Mouse (Mus musculus) adrenal gland, adult 8-10 months (tissue): ENCODE data around the gene Dhx38. TPM values are rescaled to one million over a fixed set of nuclear protein-coding genes. Genes with fewer than 3 reads are reported as not detected.
A peak's percentile ranks its signal among the peaks of the same experiment; 100 is the strongest.

Source experiments
- DNase-seq: peaks from one replicate; pipeline ENCODE4 v3.0.0; 2022
- total RNA-seq, 4 experiments: library from RNA; stranded (reverse); gene quantifications; 2 replicates each; pipeline ENCODE4 v1.2.4; 2022

Dhx38 gene
- total RNA-seq, 4 experiments from 2014 or later = 22.3 to 28.5 (median 25.2) TPM

DNA sequence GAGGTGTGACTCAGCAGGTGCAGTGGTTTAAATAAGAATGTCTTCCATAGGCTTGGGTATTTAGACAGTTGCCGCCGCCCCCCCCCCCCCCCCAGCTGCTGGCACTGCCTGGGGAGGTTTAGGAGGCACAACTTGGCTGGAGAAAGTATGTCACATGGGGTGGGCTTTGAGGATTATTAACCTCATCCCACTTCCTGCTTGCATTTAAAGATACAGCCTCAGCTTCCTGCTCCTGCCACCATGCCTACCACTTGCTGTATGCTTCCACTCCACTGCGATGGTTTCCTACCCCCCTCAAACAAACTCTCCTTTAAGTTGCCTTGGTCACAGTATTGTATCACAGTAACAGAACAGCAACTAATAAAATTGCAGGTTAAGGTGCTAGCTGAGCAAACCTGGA, 21.6 kb downstream of the Dhx38 start:
- no peak for DNase-seq

DNA sequence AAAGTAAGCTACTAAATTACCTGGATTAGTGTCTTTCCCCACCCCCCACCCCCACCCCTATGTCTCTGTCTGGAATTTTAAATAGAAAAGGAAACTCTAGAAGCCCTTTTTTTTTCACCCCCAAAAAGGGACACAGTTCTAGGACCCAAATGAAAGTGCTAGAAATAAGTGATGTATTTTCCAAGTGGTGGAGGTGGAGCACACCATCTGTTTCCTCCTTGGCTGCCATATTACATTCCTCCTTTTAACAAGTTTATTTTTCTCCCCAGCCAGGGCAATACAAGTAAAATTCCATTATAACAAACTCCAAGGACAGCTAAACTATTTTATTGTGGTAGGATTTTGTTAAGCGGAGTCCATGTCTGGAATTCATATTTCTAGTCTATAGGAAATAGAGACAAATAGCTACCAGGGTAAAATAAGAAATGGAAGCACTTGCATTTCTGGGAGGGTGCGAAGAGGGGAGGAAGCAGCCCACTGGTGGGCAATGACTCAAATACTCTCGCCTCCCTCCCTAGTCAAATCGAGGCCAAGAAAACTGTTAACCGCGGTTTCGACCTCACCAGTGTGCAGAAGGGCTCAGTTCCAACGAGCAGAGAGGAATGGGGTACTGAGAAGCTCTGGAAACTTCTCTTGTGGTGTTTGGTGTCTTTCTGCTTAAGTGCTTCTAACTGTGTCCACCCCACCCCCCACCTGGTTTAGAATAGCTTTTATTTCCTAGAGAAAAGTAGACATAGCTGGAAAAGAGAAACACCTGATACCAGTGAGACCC, 22.7 kb downstream of the Dhx38 start:
- DNase-seq = no peak

DNA sequence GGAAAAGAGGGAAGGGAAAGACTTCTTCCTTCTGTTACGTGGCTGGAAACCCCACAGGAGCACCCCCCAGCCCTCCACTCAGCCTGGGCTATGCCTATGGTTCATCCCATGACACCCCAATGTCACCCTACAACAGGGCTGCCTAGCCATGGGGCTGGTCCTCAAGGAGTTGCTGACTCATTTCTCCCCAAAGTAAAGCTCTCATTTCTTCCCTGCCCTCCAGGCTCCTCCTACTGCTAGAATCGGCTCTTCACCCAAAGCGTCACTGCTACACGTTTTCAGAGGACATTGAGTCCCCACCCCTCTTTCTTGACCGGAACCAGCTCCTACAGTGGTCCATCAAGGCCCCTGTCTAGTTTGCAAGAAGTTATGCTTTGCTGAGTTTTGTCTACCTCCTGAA, 23.5 kb downstream of the Dhx38 start:
- no peak for DNase-seq

DNA sequence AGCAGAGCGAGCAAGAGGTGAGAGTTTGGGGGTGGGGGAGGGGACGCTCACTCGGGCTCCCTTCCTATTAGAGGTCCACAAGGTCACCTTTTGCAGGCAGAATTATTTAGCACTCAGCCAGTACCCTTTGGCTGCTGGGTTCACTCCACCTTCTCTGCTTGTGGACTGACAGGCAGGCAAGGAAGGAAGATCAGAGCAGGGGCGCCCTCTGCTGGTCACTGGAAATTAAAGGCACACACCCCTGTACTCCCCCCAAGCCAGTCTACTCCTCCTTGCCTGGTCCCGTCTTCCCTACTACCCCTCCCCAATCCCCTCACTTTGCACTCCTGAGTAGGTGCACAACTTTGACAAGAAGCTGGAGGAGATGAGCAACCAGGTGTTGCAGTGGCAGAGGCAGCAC, 29.0 kb downstream of the Dhx38 start:
- peak; percentile 42 for DNase-seq

DNA sequence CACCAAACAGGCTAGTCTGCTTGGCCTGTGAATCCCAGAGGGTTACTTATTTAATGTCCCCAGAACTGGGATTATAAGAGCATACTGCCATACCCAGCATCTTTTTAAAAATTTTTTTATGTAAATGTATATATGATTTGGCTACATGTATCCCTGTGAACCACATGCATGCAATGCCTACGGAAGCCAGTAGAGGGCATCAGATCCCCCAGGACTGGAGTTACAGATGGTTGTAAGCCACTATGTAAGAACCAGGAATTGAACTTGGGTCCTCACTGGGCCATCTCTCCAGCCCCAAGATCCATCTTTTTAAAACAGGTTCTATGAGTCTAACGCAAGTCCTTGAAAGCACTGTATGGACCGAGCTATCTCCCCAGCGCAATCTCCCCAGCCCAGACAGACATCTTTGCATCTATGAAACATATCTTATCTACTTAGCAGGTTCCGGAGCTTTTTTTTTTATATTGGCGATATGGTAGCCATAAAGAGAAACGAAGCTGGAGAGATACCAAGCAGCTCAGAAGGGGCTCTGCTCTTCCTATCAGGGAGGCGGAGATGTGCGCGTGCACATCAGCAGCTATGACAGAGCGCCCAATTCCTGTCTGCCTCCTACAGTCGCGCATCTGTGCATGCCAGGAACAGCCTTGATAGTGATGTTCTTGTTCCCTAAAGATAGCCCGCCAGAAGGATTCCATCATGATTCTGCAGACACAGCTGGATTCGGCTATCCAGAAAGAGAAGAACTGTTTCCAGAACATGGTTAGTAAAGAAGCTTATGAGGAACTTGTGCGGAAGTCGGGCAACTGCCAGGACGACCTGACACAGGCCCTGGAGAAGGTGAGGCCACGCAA, 30.3 kb downstream of the Dhx38 start:
- DNase-seq = no peak

DNA sequence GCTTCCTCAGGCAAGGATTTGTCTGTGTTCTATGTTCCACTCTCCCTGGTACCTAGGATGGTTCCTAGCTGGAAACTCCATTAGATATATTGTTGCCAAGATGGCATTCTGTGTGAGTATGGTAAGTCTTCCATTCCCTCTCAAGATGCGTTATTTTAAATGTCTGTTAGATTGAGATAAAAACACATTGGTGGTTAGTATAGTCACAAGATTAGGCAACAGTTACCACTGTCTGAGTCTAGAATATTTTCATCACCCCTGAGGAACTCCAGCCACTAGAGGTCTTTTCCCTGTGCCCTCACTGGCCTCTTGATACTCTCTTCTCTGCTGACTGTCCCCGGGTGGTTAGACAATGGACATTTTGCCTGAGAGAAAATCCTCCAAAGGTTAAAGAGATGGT, 41.7 kb downstream of the Dhx38 start:
- DNase-seq = no peak

DNA sequence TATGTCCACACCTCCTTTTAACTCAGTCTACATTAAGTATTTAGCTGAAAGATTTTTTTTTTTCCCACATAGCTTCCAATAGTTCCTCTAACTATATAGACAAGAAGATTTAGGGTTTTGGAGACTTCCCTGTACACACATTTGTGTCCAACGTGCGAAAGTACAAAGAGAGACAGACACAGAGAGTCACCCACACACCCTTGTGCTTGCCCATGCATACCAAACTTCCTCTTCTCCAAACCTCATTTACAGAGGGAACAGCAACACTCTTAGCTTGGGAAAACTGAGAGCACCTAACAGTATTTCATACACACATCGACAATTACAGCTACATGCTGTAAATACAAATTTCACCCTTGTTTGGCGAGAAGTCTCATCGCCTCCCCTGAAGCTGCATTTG, 60.1 kb downstream of the Dhx38 start:
- no peak for DNase-seq

DNA sequence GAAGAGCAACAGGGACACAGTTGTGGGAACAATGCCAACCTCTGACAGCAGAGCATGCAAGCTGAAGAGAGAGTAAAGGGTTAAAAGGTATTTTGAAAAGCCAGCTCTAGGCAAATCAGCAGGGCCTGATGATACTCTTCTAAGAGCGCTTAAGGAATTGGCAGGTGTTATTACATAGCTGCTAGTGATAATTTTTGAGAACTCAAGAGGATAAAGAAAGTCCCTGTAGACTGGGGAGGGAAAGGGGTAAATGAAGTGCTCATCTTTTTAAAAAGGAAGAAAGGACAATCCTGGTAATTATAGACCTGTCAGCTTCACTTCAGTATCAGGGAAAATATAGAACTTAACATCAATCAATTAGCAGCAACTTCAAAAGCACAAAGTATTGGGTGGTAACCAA, 62.1 kb downstream of the Dhx38 start:
- DNase-seq = no peak

DNA sequence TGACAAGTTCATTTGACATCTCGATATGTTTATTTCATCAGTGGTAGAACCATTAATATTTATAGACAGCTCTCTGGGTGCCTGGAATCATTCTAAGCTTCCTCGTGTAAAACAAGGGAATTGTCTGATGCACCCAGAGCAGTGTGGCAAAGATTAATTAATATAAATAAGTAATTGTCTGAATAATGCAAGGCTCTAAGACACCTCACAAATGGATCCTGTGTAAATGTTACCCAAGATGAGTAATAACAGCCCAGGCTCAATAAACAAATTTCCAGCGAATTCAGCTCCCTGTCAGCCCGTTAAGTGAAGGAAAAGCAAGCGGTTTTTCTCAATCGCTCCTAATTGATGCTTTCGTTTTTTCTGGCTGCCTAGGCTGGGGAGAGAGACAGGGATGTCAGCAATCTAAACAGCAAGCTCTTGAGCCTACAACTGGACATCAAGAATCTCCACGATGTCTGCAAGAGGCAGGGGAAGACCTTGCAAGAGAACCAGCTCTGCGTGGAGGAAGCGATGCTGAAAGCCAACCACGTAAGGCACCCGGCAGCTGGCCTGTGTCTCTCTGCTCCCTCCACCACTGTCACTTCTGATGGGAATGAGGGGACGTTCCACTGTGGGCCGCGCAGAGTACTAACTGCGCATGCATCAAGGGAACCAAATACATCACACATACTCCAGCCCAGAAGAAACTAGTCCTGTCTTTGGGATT, 66.5 kb downstream of the Dhx38 start:
- DNase-seq = no peak

Other genes with a start within 250 kb of the Dhx38 start
- not detected for gene Pmfbp1, start 71.8 kb downstream of the Dhx38 start, total RNA-seq
- 10 to 100 TPM; 10.3 to 12.7 (median 11.9) TPM for gene Txnl4b, start within 50 bp of the Dhx38 start, total RNA-seq
- gene Hp, start 13.3 kb upstream of the Dhx38 start, total RNA-seq = 100 to 1,000 TPM in 1 of 4 experiments, 10 to 100 TPM in 3; 66.0 to 260 (median 87.5) TPM
- gene Dhodh, start 42.8 kb upstream of the Dhx38 start, total RNA-seq = 10 to 100 TPM; 21.3 to 36.2 (median 25.7) TPM
- under 1 TPM in 3 of 4 experiments, not detected in 1; 0.03 to 0.17 (median 0.06) TPM for gene Pkd1l3, start 48.7 kb upstream of the Dhx38 start, total RNA-seq
- gene Ist1, start 127.4 kb upstream of the Dhx38 start, total RNA-seq = 100 to 1,000 TPM in 1 of 4 experiments, 10 to 100 TPM in 3; 85.7 to 100 (median 97.0) TPM
- gene Zfp821, start 139.7 kb upstream of the Dhx38 start, total RNA-seq = 10 to 100 TPM in 3 of 4 experiments, 1 to 10 TPM in 1; 9.5 to 15.8 (median 12.4) TPM
- 10 to 100 TPM; 42.1 to 57.0 (median 46.1) TPM for gene Atxn1l, start 171.9 kb upstream of the Dhx38 start, total RNA-seq
- 100 to 1,000 TPM in 1 of 4 experiments, 10 to 100 TPM in 3; 76.0 to 103 (median 90.0) TPM for gene Ap1g1, start 212.7 kb upstream of the Dhx38 start, total RNA-seq